Mouse (Mus musculus) limb, embryonic 14.5 days (tissue): ENCODE measurements around the gene Gprin1. TPM values are rescaled to one million over a fixed set of nuclear protein-coding genes. Genes with fewer than 3 reads are reported as not detected.

Experiments used
- ATAC-seq: fragments of 200-750 bp; cut with Nextera tagmentation; 2 replicates; pipeline ENCODE4 v1.8.0; 2017; ENCODE audit warnings: low read depth, moderate number of reproducible peaks, moderate TSS enrichment; ENCODE audit not compliant: low FRiP score
- DNase-seq: peaks from one replicate; pipeline ENCODE4 v3.0.0-alpha.2; 2015; ENCODE audit warnings: low spot score
- H3K27ac ChIP-seq: fragments of 300-500 bp; sonication (generic); replicated peaks from 2 replicates; pipeline ENCODE4 v1.5.1; 2014; ENCODE audit warnings: low read depth, mild to moderate bottlenecking, low read length, moderate library complexity, mixed read lengths
- H3K27me3 ChIP-seq: fragments of 300-500 bp; sonication (generic); 2 replicates; pipeline ENCODE4 v1.6.1; 2014; ENCODE audit warnings: low read length, mixed read lengths; ENCODE audit not compliant: control insufficient read depth, insufficient read depth
- H3K36me3 ChIP-seq: fragments of 300-500 bp; sonication (generic); 2 replicates; pipeline ENCODE4 v1.6.1; 2014; ENCODE audit warnings: mild to moderate bottlenecking, low read length, moderate library complexity, mixed read lengths; ENCODE audit not compliant: control insufficient read depth, insufficient read depth
- H3K4me1 ChIP-seq: fragments of 300-500 bp; sonication (generic); 2 replicates; pipeline ENCODE4 v1.6.1; 2014; ENCODE audit warnings: antibody characterized with exemption, low read length, mixed read lengths; ENCODE audit not compliant: control insufficient read depth, insufficient read depth
- H3K4me2 ChIP-seq: fragments of 300-500 bp; sonication (generic); replicated peaks from 2 replicates; pipeline ENCODE4 v1.6.1; 2014; ENCODE audit warnings: low read depth, mild to moderate bottlenecking, low read length, moderate library complexity; ENCODE audit not compliant: severe bottlenecking
- H3K4me3 ChIP-seq: fragments of 300-500 bp; sonication (generic); replicated peaks from 2 replicates; pipeline ENCODE4 v1.5.1; 2014; ENCODE audit warnings: low read length
- H3K9ac ChIP-seq: fragments of 300-500 bp; sonication (generic); 2 replicates; pipeline ENCODE4 v1.6.1; 2014; ENCODE audit warnings: mild to moderate bottlenecking, low read depth, low read length, moderate library complexity; ENCODE audit not compliant: severe bottlenecking
- H3K9me3 ChIP-seq: fragments of 300-500 bp; sonication (generic); 2 replicates; pipeline ENCODE4 v1.6.1; 2016; ENCODE audit warnings: low read length; ENCODE audit not compliant: control insufficient read depth
- POLR2A ChIP-seq: fragments of 200-500 bp; IDR thresholded peaks from 2 replicates; pipeline ENCODE4 v1.8.0; 2012; ENCODE audit warnings: inconsistent platforms, mild to moderate bottlenecking, moderate library complexity, borderline replicate concordance; ENCODE audit not compliant: insufficient read depth, insufficient read length; ENCODE audit errors: extremely low read depth
- WGBS: fragments of 180-500 bp; shearing (Covaris S2); extraction: QIAGEN DNeasy Blood & Tissue Kit; methylation state at CpG from one replicate; pipeline ENCODE4 v1.1.7; 2014; 5-methylcytosine and 5-hydroxymethylcytosine counted together
- polyA plus RNA-seq, 2 experiments: library from polyadenylated mRNA; depleted of rRNA in 1 of 2; stranded (reverse) in 1 of 2; unstranded in 1 of 2; fragments of >200 nt; fragmentation: Nextera tagmentation in 1 of 2; extraction: Ambion mirVana in 1 of 2; gene quantifications; 2 replicates each; pipeline versions ENCODE4 v1.2.1 to v1.2.3; 2012 to 2014

The Gprin1 gene
- polyA plus RNA-seq, 2 experiments, result 0.67 to 0.87 TPM

GRCm38 (mm10) chr13:54758756-54759470 lies 9.2 kb upstream of the Gprin1 start:
- under 1% methylated on average over 29 of the region's 29 CpGs for WGBS
- H3K4me2 ChIP-seq, result no peak overlapping the region; the same call in 1 of the 2 replicates
- H3K27ac ChIP-seq, result no peak overlapping the region
- H3K9me3 ChIP-seq, result no peaks in the 10 kb centered on the region
- ATAC-seq (no peak), DNase-seq (no peak)
- H3K4me3 ChIP-seq, result peak overlapping the region; percentile 29; the same call in 1 of the 2 replicates
- no peak overlapping the region for H3K9ac ChIP-seq
- TF ChIP-seq POLR2A, result no peak
- H3K27me3 ChIP-seq, result peaks cover 17% of the 10 kb centered on the region
- H3K36me3 ChIP-seq, result no peaks in the 10 kb centered on the region
- peaks cover 6% of the 10 kb centered on the region for H3K4me1 ChIP-seq

GRCm38 (mm10) chr13:54758045-54758755 lies 8.5 kb upstream of the Gprin1 start:
- peaks cover 12% of the 10 kb centered on the region for H3K27me3 ChIP-seq
- H3K27ac ChIP-seq, result no peak overlapping the region
- peak overlapping the region; percentile 61 for H3K4me2 ChIP-seq
- no peaks in the 10 kb centered on the region for H3K36me3 ChIP-seq
- DNase-seq (peak; percentile 89), ATAC-seq (peak; percentile 82)
- TF ChIP-seq POLR2A, result no peak
- H3K4me1 ChIP-seq, result peaks cover 6% of the 10 kb centered on the region
- peak overlapping the region; percentile 29 for H3K4me3 ChIP-seq
- H3K9ac ChIP-seq, result no peak overlapping the region
- H3K9me3 ChIP-seq, result no peaks in the 10 kb centered on the region
- WGBS, result under 1% methylated on average over 42 of the region's 43 CpGs

GRCm38 (mm10) chr13:54757093-54757830 lies 7.6 kb upstream of the Gprin1 start:
- Histone ChIP-seq H3K9ac (no peak overlapping the region), H3K4me3 (peak overlapping the region; percentile 29; the same call in 1 of the 2 replicates), H3K27ac (no peak overlapping the region), H3K27me3 (peaks cover 12% of the 10 kb centered on the region), H3K9me3 (no peaks in the 10 kb centered on the region), H3K4me2 (peak overlapping the region; percentile 61; the same call in 1 of the 2 replicates), H3K4me1 (peaks cover 6% of the 10 kb centered on the region), H3K36me3 (no peaks in the 10 kb centered on the region)
- TF ChIP-seq POLR2A, result no peak
- 42% methylated on average over 10 of the region's 10 CpGs for WGBS
- DNase-seq (no peak), ATAC-seq (no peak)

- no peak overlapping the region for H3K9ac ChIP-seq
- 83% methylated on average over 8 of the region's 8 CpGs for WGBS
- DNase-seq (no peak), ATAC-seq (no peak)
- H3K36me3 ChIP-seq, result no peaks in the 10 kb centered on the region
- peaks cover 6% of the 10 kb centered on the region for H3K4me1 ChIP-seq
- no peak overlapping the region for H3K4me2 ChIP-seq
- no peaks in the 10 kb centered on the region for H3K9me3 ChIP-seq
- H3K27ac ChIP-seq, result no peak overlapping the region
- H3K27me3 ChIP-seq, result peaks cover 12% of the 10 kb centered on the region
- TF ChIP-seq POLR2A, result no peak
- H3K4me3 ChIP-seq, result no peak overlapping the region
Measured at GRCm38 (mm10) chr13:54756156-54756712, 6.6 kb upstream of the Gprin1 start.

GRCm38 (mm10) chr13:54755201-54755830 lies 5.6 kb upstream of the Gprin1 start:
- no peak for DNase-seq
- H3K27ac ChIP-seq, result no peak overlapping the region
- no peaks in the 10 kb centered on the region for H3K9me3 ChIP-seq
- peaks cover 6% of the 10 kb centered on the region for H3K4me1 ChIP-seq
- H3K36me3 ChIP-seq, result no peaks in the 10 kb centered on the region
- peaks cover 16% of the 10 kb centered on the region for H3K27me3 ChIP-seq
- TF ChIP-seq POLR2A, result no peak
- no peak for ATAC-seq
- WGBS, result 20% methylated on average over 9 of the region's 9 CpGs
- no peak overlapping the region for H3K4me2 ChIP-seq
- no peak overlapping the region for H3K9ac ChIP-seq
- H3K4me3 ChIP-seq, result no peak overlapping the region
